Mouse (Mus musculus) forebrain, embryonic 16.5 days (tissue): ENCODE data around the gene Fez2. TPM values are rescaled to one million over a fixed set of nuclear protein-coding genes. Genes with fewer than 3 reads are reported as not detected.

Experiments used
- ATAC-seq: fragments of 200-750 bp; cut with Nextera tagmentation; 2 replicates; pipeline ENCODE4 v1.8.0; 2017; ENCODE audit warnings: mild to moderate bottlenecking, moderate library complexity
- H3K27ac ChIP-seq: fragments of 300-500 bp; sonication (generic); 2 replicates; pipeline ENCODE4 v1.5.1; 2014; ENCODE audit warnings: low read length, control low read depth
- H3K27me3 ChIP-seq: fragments of 300-500 bp; sonication (generic); replicated peaks from 2 replicates; pipeline ENCODE4 v1.6.1; 2014; ENCODE audit warnings: low read length; ENCODE audit not compliant: control insufficient read depth, insufficient read depth
- H3K36me3 ChIP-seq: fragments of 300-500 bp; sonication (generic); 2 replicates; pipeline ENCODE4 v1.6.1; 2014; ENCODE audit not compliant: control insufficient read depth, insufficient read depth
- H3K4me1 ChIP-seq: fragments of 300-500 bp; sonication (generic); replicated peaks from 2 replicates; pipeline ENCODE4 v1.6.1; 2014; ENCODE audit warnings: low read length; ENCODE audit not compliant: control insufficient read depth, insufficient read depth
- H3K4me2 ChIP-seq: fragments of 300-500 bp; sonication (generic); 2 replicates; pipeline ENCODE4 v1.6.1; 2014; ENCODE audit warnings: mild to moderate bottlenecking, low read length, control low read depth
- H3K4me3 ChIP-seq: fragments of 300-500 bp; sonication (generic); replicated peaks from 2 replicates; pipeline ENCODE4 v1.5.1; 2014; ENCODE audit warnings: mild to moderate bottlenecking, low read length, control low read depth
- H3K9ac ChIP-seq: fragments of 300-500 bp; sonication (generic); replicated peaks from 2 replicates; pipeline ENCODE4 v1.6.1; 2014; ENCODE audit warnings: low read depth, low read length, control low read depth
- H3K9me3 ChIP-seq: fragments of 300-500 bp; sonication (generic); 2 replicates; pipeline ENCODE4 v1.6.1; 2016; ENCODE audit warnings: low read length; ENCODE audit not compliant: control insufficient read depth
- WGBS: fragments of 180-500 bp; shearing (Covaris S2); extraction: QIAGEN DNeasy Blood & Tissue Kit; methylation state at CpG from one replicate; pipeline ENCODE4 v1.1.7; 2014; 5-methylcytosine and 5-hydroxymethylcytosine counted together
- polyA plus RNA-seq: library from polyadenylated mRNA; unstranded; fragments of >200 nt; fragmentation: Nextera tagmentation; extraction: Ambion mirVana; gene quantifications from 2 replicates; pipeline ENCODE4 v1.2.1, GENCODE M21; 2015

Fez2 gene
- polyA plus RNA-seq, 1 experiment from 2014 or later: 40.2 TPM

GRCm38 (mm10) chr17:78321216-78321835 is 96.6 kb downstream of the Fez2 start:
- WGBS: 93% methylated on average over 11 of the region's 11 CpGs
- Histone ChIP-seq H3K9ac (no peak overlapping the region), H3K27ac (no peak overlapping the region)

More at GRCm38 (mm10) chr17:78321216-78321835, 96.6 kb downstream of the Fez2 start:
- H3K36me3 ChIP-seq: no peaks in the 10 kb centered on the region
- H3K4me2 ChIP-seq: no peak overlapping the region
- H3K9me3 ChIP-seq: no peaks in the 10 kb centered on the region
- peaks cover 7% of the 10 kb centered on the region for H3K4me1 ChIP-seq
- no peak for ATAC-seq
- no peaks in the 10 kb centered on the region for H3K27me3 ChIP-seq
- H3K4me3 ChIP-seq: no peak overlapping the region

Other genes starting within 250 kb of the Fez2 start
- gene Crim1, start 217.9 kb downstream of the Fez2 start, polyA plus RNA-seq: 7.8 and 9.9 TPM in 2 replicates
- gene Vit, start 89.9 kb upstream of the Fez2 start, polyA plus RNA-seq: 14.4 and 15.6 TPM in 2 replicates